Mouse (Mus musculus): ENCODE data around the gene Gm45208.

- no peak for TF ChIP-seq TAL1 (IDR thresholded peaks at IDR 0.05; ENCODE audit: low read length)
- TF ChIP-seq GATA1 (IDR thresholded peaks at IDR 0.05; ENCODE audit: low read length), result no peak
These were observed 53.6 kb downstream of the Gm45208 start for GRCm38 (mm10) chrX:7775501-7776205.
